Mouse (Mus musculus): ENCODE data around the gene 4930578G10Rik. TPM values are rescaled to one million over a fixed set of nuclear protein-coding genes. Genes with fewer than 3 reads are reported as not detected.
"Not testable (repeated sequence)": the region's sequence is repeated elsewhere in the genome, so short reads cannot be mapped to it uniquely, and the experiment has no call there.

The 4930578G10Rik gene
- total RNA-seq (2022): not detected

DNA sequence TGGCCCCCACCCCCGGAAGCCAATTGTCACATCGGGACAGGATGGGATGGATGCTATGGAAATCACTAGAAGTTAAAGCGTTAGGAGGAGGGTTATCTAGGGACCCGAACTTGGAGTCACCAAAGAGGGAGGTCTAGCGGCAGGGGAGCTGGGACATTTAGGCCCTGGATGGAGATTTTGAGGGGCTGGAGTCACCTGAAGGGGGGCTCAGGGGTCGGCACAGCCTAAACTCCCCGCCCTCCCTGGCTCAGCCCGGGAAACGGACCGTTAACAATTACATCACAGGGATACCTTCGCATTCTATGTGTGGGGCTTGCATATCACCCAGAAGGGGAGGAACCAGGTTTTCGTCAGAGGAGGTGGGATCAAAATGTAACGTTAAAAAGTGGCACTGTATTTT lies at the start of gene 4930578G10Rik:
Gene 4930578G10Rik, plus strand, starts transcription at position 301 of the 400 bp plus-strand sequence.
- DNase-seq (ENCODE audit: low spot score): not testable (repeated sequence)

DNA sequence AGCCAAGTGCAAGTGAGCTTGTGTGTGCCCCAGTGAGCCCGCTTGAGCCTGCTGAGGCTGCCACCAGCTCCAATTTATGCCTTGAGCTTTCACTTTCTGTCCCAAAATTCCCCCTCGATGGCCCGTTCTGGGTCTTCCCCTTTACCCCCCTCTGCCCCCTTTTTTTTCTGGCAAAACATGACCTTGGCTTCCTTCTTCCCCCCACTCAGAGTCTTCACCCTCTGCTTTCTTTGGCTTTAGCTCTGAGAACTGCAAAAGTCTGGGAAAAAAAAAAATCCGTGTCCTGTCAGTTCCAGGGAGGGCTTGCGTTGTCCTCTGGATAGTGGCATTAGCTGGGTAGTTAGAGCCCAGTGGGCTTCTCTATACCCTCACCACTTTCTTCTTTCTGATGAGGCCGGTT lies 21.1 kb downstream of the 4930578G10Rik start, which contains the start of gene Ccl19:
Gene Ccl19, minus strand, starts transcription at position 101 of the 400 bp plus-strand sequence.
- not testable (repeated sequence) for DNase-seq (ENCODE audit: low spot score)

DNA sequence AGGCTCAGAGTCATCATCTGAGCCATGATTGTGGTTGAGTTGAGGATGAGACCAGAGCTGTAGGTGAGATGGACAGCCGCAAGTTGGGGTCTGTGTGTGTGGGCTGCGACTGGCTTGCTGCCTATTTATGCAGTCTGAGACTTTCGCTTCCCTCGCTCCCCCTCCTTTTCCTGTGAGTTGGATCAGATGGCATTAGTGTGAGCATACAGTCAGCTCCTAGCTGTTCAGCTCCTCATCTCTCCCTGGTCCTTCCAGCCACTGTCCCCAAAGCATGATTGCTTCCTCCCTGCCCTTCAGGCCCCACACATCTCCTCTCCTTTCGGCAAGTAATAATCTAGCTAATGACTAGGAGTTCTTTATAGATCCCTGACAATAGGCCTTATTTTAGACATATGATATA lies 38.5 kb downstream of the 4930578G10Rik start, which contains the start of gene Ccl21a:
Gene Ccl21a, minus strand, starts transcription at position 101 of the 400 bp plus-strand sequence.
- DNase-seq (ENCODE audit: low spot score): not testable (repeated sequence)

DNA sequence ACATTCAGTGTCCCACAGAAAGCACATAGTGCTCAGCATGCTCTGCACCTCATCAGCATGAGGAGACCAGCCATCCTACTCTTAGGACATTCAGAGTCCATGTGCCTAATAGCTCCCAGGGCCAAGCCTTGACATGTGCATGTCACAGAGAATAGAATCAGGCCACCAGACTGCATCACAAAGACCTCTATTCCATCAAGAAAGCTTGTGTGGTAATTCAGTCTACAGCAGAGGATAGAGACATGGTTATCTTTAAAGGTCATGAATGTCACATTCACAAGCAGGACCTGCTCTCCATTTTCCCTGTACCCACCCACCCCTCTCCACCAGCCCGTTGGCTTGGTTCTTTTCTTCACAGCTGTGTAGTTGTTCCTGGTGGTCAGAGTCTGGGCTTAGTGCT lies 118.4 kb downstream of the 4930578G10Rik start, which contains the start of gene Fam205a1:
Gene Fam205a1, minus strand, starts transcription at position 101 of the 400 bp plus-strand sequence.
- not testable (repeated sequence) for DNase-seq (ENCODE audit: low spot score)

DNA sequence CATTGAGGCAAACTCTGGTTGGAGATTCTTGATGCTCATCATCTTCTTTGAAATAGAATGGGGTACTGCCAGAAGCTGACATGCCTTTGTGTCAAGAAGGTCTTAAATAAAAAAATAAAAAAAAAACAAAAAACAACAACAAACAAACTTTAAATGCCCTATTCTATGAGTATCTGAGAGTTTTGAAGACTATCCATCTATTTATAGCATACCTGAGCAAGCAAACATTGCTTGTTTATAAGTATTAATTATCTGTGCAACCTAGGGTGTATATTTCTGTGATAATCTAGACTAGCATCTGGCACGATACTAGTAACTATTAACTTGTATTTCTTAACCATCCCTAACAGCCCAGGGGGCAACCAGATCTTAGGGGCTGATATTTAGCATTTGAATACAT lies 121.3 kb downstream of the 4930578G10Rik start, which contains the start of gene Gm12394:
Gene Gm12394, minus strand, starts transcription at position 101 of the 400 bp plus-strand sequence.
- not testable (repeated sequence) for DNase-seq (ENCODE audit: low spot score)

DNA sequence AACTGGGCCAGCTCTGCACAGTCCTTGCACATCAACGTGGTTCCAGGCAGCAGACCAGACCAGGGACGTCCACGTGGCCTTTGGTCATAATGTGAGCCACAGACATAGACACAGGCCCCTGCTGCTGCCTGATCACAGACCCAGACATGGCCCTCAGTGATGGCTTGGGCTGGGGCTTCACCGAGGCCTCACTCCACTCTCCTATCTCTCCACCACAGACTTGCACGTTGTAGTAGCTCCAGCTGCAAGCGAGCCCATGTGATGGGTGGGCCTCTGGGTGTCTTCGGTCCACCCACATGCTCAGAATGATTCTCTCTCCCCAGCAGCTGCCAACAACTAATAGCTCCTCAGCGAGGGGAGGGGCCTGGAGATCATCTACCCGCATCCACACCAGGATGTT lies 125.1 kb downstream of the 4930578G10Rik start:
- not testable (repeated sequence) for DNase-seq (ENCODE audit: low spot score)

DNA sequence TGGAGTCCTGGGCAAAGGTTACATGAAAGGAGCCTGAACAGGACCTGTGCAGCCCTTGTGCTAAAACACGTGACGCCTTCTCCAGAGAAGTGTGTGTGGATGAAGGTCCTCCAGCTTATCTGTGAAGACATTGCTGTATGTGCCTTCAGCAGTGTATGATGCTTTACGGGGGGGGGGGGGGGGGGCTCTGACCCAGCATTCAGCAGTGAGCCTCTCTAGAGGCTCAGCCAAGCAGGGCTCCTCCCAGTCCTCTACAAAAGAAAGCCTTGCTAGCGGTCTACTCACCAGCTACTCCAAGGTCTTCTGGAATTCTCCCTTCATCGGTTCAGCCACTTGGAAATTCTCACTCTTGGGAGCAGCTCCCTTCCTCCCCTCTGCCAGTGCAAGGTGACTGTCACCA lies 128.1 kb downstream of the 4930578G10Rik start:
- DNase-seq (ENCODE audit: low spot score): not testable (repeated sequence)

DNA sequence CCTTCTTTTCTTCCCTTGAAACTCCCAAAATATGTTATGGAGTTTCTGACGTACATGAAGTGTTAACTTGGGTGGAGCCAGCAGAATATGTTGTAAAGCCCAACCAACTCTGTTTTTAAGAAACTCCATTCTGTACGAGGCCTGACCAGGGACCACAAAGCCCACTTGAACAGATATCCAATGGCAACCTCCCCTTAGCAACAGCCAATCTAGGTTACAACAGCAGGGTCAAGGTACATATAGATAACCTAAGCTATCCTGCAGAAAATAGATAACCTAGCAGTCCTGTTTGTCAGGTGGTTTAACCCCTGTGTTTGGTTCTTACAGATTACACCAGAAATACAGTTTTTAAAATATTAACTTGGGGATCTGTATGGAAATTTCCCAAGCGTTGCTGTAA lies 132.0 kb downstream of the 4930578G10Rik start:
- DNase-seq (ENCODE audit: low spot score): no peak

DNA sequence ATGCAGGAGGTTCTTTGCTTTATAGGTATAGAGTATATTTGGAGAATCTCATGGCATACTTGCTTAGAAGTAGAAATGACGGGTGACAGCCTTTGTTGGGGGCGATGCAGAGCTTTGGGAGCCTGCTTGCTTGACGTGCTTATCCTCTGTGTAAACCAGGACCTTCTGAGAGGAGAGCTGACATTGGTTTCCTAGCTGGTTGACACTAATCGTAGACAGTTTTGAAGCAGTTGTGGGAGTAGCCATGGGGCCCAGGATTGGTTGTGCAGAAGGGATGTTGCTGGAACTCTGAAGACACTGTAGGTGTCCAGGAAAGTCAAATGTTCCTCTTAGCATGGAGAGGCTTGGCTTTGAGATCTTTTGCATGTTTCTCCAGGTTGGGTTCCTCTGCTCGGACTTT lies 132.8 kb downstream of the 4930578G10Rik start:
- DNase-seq (ENCODE audit: low spot score): no peak

DNA sequence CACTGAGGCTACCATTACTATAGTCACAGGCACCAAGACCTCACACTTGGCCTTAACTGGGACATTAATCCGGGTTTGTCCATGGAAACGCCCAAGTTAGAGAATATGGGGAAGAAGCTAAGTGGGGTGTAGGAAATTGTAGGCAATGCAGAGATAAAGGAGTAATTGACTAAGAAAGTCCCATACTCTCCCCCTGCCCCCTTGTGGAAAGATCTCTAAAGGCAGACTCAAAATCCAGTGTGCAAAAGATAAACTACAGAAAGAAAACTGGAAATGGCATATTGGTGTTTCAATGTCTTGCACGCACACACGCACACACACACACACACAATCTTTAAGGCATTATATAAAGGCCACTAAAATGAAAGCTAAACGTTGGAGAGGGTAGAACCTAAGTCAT lies 135.4 kb downstream of the 4930578G10Rik start:
- DNase-seq (ENCODE audit: low spot score): no peak

DNA sequence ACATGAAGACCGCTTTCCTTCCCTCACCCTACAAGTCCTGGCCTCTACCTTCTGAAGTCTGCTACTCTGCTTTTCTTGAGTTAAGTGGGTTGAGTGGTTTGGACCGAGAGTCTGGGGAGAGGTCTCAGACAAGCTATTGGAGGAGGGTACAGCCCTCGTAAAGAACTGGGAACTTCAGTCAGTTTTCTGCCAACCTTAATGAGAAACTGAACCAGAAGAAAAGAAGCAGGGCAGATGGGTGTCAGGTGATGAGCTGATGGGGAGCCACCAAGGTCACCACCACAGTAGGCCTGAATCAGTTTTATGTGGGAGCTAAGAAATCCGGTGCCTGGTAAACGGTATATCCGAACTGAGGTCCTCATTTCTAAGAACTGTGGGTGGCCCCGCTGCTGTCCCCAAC lies 136.8 kb downstream of the 4930578G10Rik start:
- DNase-seq (ENCODE audit: low spot score): no peak

DNA sequence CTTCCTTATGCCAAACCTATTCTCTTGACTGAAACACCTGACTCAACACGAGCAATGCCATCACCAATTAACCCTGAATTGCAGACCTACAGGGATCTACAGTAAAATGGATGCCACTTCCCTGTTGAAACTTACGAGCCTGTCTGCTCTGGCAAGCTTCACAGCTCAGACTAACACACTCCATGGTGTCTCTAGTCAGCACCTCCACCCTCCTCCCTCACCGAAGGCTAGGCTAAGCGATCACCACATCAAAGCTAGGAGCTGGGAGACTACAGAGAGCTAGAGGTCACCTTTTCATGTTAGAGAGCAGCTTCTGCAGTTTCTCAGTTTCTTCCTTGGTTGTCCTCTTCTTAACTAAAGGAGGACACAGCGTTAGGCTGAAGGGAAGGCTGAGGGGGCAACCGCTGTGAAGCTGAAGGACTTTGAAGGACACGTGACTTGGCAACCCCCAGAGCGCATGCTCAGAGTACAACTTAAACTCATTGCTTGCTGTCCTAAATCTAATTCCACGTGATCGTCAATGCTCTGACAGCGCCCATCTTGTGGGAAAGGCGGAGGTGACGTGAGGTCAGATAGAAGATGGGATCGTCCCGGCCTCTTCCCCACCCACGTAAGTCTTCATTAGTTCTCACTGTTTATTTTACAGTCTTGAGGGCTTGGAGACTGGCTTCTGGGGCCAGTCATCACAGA lies 137.5 kb downstream of the 4930578G10Rik start:
- no peak for DNase-seq (ENCODE audit: low spot score)

DNA sequence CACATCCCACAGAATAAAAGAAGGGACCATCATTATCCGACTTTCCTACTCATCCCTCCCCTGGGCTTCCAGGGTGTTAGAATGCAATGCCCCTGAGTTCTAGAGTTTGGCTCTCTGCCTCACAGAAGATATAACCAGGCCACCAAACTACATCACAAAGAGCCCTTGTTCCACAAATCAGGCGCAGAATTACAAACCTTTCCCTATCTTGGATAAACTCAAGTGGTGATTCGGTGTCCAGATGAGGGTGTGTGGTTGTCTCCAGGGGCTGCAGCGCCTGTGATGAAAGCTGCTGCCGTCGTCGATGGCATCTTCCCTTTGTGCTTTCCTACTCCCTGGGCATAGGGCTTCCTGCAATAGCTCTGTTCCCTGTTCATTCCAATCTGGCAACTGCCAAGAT lies 138.8 kb downstream of the 4930578G10Rik start, which contains the start of gene Fam205c:
Gene Fam205c, minus strand, starts transcription at position 101 of the 400 bp plus-strand sequence.
- DNase-seq (ENCODE audit: low spot score): no peak

DNA sequence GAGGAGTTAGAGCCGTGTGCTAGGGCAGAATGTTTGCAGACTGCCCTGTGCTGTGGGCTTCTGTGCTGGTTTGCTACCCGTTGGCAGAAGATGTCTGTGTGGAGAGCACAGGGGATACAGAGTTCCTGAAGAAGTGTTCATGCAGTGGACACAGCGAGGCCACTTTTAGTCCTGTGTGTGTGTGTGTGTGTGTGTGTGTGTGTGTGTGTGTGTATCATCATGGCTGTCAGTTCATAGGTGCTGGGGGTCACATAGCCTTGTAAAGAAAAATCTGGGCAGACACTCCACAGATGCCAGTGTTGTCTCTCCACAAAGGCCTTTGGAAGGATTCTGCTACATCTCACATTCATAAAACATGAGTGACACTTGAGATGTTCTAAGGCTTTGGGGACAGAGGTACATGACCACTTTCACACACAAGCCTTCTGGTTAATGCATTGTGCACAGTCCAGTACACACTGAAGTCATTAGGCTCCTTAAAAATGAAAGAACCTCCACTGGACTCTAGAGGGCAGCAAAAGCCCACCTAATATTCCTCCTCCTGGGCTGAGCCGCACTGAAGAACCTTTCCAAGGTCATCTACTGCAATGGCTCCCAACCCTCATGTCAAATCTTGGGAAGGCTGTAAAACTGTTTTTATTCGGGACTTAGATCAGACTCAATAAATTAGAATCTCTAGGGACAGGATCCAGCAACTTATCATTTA lies 141.4 kb downstream of the 4930578G10Rik start:
- DNase-seq (ENCODE audit: low spot score): peak; percentile 63

DNA sequence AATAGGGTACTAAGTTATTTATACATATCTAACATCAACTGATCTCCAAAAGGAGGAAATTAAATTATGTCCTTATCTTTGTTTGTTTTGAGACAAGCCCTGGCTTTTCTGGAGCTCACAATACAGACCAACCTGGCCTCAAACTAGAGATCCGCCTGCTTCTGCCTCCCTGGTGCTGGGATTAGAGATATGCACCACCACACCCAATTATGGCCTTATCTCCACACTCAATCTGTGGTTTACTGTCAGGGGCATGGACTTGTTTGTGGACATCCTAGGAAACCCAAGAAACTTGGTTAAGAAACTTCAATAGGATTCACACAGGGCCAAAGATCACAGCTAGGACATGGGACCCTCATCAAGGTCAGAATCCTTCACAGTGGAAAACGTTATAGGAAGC lies 142.3 kb downstream of the 4930578G10Rik start:
- DNase-seq (ENCODE audit: low spot score): no peak

DNA sequence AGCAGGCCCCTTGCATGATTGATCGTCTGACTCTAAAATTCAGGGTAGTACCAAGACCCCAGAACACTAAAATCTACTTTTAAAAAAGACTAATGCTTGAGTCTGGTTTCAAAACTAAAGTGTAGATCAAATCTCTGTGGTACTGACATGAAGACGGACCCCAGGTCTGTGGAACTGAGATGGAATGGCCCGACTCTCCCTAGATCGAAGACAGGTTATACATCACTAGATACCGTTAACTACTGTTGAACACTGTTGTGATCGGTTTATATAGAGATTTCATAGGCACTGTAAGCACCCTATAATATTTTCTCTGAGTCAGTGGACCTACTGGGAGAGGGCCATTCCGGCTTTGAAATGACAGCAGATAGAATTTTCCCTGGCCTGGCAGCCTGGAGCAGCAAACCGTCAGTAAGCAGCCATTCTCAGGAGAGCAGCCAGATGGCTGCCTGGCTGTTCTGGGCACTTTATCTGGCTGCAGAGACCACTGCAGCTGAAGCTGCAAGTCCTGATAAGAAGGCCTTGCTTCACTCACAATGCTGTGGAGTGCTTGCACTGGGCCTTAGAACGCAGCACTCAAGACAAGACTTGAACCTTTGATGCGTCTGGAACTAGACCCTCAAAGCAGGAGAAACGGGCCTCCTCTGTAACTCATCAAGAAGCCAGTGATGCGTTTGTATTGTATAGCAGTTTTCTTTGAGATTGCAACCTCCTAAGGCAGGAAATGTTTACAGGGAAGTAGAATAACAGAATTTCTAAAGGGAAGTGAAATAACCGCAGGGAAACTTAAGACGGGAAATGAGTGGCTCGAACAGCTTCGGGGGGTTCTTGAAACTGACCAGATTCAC lies 144.7 kb downstream of the 4930578G10Rik start:
- DNase-seq (ENCODE audit: low spot score): no peak

DNA sequence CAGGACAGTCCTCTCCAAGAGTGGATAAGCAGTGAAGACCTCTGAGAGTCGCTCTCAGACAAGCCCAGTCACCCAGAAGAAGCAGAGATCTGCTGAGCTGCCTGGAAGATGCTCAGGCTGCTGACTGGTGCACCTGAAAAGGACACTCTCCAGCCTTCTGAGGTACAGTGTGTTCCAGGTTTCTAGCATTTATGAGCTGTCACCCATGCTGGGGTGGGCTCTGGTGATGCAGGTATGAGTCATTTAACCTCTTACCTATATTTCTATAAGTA lies 145.3 kb downstream of the 4930578G10Rik start:
- DNase-seq (ENCODE audit: low spot score): no peak

DNA sequence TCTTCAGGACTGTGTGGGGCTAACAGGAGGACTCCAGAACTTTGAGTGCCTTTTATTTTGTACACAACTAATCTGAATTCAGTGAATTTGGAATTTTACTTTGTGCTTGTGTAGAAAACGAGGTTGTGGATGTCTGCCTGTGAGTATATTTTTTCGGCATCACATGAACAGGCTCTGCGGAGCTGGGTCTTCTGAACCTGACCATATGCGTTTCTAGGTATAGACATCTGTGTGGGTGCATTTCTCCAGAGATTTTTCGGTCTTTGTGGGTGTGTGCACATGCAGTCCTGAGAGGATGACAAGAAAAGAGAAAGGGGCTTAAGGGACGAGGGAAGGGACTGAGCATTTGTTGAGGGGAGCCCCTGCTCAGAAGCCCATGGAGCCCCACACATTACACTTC lies 151.6 kb downstream of the 4930578G10Rik start:
- DNase-seq (ENCODE audit: low spot score): no peak

DNA sequence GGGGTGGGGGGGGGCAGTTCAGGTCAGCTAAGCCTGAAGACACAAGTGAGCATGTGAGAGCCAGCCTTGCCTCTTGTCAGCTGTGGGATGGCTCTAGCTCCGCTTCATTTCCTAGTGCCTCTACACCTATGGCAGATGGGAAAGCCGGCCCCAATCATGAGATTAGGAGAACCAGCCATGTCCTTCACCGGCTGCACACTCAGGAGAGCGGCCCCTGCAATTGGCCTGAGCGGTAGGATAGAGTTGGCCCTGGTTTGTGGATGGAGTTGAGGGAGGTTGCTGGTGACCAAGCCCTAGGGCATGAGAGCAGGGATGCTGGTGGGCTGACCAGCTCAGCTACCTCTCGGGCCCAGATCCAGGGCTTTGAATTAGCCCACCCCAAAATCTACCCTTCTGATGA lies 153.5 kb downstream of the 4930578G10Rik start:
- DNase-seq (ENCODE audit: low spot score): no peak

DNA sequence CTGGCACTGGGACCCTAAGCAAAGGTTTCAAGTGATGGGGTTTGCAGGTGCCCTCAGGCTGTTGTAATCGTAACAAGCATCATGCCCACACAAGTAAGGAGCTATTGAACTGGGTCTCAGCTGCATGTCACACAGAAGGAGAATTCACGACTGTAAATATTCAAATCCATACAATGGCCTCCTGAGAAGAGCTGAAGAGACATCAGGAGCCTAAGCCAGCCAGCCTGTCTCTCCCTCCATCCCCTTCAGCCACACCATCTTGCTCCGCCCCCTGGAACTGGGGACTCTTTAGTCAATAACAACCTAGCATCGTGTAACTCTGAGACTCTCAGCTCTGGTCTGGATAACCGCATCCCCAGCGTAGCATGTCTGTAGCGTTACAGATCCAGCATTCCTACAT lies 155.8 kb downstream of the 4930578G10Rik start:
- no peak for DNase-seq (ENCODE audit: low spot score)

DNA sequence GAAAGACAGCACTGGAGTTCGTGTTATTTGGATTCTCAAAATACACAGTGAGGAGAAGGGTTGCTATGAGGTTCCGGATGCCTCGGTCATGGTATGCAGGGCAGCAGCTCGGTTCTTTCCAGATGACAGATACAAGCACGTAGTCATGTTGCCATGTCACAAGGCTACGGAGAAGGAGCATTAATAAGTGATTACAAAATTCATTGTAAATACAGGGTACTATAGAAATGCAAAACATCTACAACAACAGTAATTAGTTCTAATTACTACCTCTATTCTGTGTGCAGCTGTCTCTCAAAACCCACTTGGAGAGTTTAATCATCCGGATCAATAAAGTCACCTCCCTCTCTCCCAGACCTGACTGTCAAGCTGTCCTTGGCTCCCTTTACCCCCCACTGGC lies 159.8 kb downstream of the 4930578G10Rik start:
- no peak for DNase-seq (ENCODE audit: low spot score)
